Mouse (Mus musculus): ENCODE measurements around the gene Klrb1c.
"Not testable (repeated sequence)": the region's sequence is repeated elsewhere in the genome, so short reads cannot be mapped to it uniquely, and the experiment has no call there.

Klrb1c gene

DNA sequence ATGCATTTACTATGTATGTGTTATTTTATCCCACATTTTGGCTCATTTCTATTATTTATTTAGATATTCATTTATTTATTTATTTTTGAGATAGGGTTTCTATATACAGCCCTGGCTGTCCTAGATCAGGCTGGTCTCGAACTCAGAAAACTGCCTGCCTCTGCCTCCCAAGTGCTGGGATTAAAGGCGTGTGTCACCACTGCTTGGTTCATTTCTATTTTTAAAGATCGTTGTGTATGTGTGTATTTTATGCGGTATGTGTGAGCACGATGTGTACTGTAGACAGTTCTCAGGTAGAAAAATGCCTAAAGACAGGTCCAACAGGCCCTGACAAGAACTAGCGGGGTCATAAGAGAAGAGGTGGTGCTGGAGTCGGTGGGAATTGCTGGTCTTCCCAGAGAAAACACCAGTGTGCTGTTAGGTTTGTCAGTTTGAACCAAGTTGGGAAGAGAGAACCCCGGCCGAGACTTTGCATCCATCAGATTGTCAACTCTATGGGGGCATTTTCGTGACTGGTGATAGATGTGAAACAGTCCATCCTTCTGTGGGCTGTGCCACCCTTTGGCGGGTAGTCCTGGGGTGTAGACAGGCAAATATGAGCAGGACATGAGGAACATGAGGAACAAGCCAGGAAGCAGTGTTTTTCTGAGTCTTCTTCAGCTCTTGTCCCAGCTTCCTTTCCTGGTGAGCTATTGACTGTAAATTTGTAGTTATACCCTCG, 8.3 kb upstream of the Klrb1c start:
- no peak for DNase-seq

DNA sequence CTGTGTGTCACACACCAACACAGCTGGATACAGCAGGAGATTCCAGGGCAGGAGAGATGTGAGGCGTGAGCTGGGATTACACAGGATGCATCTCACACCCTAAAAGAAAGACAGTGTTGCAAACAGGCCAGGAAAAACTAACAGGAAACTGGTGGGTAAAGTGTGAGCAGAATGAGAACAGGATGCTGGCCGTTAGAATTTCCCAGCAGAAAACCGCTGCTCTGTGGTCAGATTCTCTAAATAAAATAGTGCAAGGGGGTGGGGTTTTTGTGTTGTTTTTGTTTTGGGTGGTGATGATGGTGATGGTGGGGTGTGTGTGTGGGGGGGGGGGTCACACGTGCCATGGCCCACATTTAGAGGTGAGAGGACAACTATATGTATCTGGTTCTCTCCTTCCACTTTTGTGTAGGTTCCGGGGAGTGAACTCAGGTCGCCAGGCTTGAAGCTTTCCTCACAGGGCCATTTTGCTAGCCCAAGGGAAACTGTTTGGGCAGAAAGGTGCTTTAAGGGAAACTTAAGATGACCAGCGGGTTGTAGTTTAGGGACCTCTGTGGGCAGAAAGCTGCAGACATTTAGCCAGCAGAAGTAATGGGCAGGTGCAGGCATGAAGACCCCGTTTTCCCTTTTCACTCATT, 7.4 kb upstream of the Klrb1c start:
- DNase-seq = peak; percentile 33 to 38

DNA sequence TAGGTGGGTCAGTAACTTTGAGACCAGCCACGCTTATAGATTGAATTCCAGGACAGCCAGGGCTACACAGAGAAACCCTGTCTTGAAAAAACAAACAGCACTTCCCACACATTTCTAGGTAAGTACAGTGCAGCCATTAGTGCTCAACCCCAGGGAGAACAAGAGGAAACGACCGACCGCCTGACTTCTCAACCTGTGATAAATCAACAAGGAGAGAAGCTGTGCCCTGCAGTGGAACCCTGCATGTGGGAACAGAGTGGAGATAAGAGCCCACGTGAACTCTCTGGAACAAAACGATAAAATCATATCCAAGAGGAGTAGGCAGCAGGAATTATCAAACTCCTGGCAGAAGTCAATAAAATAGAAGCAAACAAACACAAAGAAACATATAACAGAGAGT, 4.7 kb upstream of the Klrb1c start:
- no peak for DNase-seq

- DNase-seq = not testable (repeated sequence)
These were observed 1.5 kb upstream of the Klrb1c start for GRCm38 (mm10) chr6:128790491-128790994.

GRCm38 (mm10) chr6:128788517-128788916, 498 bp downstream of the Klrb1c start:
- no peak for DNase-seq

GRCm38 (mm10) chr6:128786396-128786795, 2.6 kb downstream of the Klrb1c start:
- DNase-seq = not testable (repeated sequence)

GRCm38 (mm10) chr6:128769481-128770253, 19.3 kb downstream of the Klrb1c start:
- no peak for DNase-seq

GRCm38 (mm10) chr6:128768047-128768446, 21.0 kb downstream of the Klrb1c start:
- no peak for DNase-seq

DNA sequence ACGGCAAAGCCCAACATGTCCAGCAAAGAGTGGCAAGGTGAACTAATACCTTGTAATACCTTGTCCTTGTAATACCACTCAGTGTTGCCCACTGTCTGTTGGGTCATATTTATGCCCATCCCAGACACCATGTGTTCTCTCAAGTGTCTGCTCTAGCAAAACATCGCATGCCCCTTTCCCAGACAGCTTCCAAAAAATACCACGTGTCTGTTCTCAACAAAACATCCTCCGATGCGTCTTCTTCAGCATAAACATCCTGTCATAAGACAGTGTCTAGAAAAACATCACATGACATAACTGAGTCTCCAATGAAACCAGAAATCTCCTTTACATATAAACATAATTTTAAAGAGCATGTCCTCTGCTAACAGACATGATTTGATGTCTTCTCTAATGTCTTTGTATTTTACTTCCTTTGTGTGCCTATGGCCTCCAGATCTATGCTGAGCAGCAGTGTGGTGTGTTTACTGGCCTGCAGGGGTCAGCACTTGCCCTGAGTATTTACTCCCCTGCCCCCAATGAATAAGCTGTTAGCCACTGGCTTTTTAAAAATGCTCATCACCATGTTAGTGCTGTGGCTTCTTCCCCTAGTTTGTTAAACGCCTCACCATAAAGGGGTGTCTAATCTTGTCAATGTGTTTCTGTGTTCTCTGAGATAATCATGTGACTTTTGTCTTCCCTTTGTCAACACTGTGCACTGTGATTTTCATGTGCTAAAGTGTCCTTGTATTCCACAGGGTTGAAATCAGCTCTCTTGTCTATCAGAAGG, 22.3 kb downstream of the Klrb1c start:
- peak; percentile 51 to 69 for DNase-seq

DNA sequence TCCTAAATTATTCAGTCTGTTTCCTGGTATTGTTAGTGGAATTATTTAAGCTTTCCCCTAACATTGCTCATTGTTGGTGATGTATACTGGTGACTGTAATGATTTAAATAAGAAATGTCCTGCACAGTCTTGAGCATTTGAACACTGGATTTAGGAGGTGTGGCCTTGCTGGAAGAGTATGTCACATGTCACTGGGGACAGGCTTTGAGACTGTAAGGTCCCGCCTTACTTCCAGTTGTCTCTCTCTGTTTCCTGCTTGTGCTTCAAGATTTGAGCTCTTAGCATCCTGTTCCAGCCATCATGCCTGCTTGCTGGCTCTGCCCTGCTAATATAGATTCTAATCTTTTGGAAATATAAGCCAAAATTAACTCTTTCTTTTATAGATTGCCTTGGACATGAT, 23.8 kb downstream of the Klrb1c start:
- DNase-seq = no peak

DNA sequence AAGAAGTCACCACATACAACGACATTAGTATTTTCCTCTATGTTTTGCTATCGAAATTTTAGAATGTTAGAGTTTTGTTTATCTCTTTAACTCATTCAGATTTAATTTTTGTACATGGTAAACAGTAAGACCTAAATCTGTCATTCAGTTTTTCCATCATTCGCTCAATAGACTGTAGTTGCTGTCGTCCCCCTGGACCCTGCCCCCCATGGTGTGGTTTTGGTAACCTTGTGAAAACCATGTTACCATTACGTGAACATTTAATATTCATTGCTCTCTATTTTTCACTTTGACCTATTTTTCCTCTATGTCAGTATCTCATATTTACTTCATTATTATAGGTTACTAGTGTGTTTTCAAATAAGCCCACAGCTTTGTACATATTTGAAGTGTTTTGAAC, 24.4 kb downstream of the Klrb1c start:
- DNase-seq = no peak

GRCm38 (mm10) chr6:128763736-128764523, 25.1 kb downstream of the Klrb1c start:
- peak; percentile 87 to 90 for DNase-seq

DNA sequence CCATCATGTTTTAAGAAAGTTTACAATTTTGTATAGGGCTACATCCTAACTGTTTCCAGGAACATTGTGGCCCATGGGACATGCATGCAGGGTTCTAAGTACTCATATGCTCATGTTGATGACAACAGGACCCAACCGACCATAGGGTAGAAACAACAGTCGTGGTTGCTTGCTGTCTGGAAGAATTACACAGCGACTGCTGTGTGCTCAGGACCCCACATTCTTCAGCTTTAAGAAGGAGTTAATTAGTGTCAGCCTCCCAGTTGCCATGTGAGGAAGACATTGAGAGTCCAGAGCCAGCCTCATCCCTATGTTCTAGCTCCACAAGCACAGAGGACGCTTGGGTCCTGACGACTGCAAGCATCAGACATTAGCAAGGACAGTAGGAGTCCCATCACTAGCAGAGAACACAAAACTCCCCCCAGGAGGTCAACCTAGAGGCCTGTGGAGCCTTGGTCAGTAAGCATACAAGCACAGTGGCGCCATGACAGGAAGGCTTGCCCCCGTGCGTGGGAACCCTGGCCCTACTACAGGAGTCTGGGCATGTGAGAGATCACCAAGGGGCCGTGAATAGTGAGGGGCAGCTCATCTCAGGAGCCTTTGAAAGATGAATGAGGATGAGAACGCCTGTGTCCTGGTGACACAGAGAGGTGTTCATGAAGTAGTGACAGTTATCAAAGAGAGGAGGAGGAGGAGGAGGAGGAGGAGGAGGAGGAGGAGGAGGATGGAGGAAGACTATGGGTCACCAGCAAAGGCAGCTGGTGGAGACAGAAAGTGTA, 25.9 kb downstream of the Klrb1c start:
- peak in 1 of 2 experiments; percentile 27 for DNase-seq

DNA sequence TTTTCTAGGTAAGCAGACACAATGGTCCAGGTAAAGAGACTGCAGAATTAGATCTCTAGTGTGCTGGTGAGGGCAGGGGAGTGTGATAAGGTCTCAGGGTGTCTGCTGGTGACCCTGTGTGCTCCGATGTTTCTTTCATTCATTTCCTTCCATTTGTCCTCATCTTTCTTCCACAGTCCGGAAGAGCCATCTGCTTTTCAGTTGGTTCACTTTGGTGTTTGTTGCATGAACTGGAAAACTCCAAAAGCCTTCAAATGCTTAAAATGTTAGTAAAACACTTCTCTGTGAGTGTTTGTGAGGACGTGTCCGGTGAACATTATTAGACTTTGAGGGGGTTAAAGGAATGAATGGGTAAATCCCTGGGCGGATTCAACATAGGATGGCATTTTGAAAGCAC, 27.9 kb downstream of the Klrb1c start:
- DNase-seq = no peak

GRCm38 (mm10) chr6:128760416-128761143, 28.4 kb downstream of the Klrb1c start:
- DNase-seq = peak; percentile 81 to 83

GRCm38 (mm10) chr6:128760016-128760415, 29.0 kb downstream of the Klrb1c start:
- DNase-seq = peak; percentile 87 to 89

DNA sequence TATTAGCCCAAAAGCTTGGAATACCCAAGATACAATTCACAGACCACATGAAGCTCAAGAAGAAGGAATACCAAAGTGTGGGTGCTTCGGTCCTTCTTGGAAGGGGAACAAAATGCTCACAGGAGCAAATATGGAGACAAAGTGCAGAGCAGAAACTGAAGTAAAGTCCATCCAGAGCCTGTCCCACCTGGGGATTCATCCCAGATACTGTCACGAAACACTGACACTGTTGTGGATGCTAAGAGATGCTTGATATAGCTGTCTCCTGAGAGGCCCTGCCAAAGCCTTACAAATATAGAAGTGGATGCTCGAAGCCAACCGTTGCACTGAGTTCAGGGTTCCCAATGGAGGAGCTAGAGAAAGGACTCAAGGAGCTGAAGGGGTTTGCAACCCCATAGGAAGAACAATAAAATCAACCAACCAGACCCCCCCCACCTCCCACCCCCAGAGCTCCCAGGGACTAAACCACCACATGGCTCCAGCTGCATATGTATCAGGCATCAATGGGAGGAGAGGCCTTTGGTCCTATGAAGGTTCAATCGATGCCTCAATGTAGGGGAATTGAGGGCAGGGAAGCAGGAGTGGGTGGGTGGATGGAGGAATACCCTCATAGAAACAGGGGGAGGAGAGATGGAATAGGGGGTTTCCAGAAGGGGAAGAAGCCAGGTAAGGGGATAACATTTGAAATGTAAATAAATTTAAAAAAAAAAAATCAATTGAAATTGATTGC, 29.6 kb downstream of the Klrb1c start:
- DNase-seq = no peak

DNA sequence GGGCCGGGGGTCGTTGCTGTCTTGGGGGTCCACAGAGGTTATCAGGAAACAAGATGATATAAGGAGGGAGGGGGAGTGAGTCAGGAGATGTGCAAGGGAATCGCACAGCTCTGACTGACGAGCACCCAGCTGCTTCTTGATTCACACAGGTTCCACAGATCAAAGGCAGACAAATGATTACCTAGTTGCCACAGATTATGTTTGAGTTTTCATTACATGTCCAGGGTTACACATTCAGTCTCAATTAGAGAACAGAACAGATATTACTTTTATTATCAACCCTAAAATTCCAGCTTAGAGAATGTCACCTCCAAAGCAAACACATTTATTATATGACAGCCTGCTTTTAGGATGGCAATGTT, 33.6 kb downstream of the Klrb1c start:
- not testable (repeated sequence) for DNase-seq

DNA sequence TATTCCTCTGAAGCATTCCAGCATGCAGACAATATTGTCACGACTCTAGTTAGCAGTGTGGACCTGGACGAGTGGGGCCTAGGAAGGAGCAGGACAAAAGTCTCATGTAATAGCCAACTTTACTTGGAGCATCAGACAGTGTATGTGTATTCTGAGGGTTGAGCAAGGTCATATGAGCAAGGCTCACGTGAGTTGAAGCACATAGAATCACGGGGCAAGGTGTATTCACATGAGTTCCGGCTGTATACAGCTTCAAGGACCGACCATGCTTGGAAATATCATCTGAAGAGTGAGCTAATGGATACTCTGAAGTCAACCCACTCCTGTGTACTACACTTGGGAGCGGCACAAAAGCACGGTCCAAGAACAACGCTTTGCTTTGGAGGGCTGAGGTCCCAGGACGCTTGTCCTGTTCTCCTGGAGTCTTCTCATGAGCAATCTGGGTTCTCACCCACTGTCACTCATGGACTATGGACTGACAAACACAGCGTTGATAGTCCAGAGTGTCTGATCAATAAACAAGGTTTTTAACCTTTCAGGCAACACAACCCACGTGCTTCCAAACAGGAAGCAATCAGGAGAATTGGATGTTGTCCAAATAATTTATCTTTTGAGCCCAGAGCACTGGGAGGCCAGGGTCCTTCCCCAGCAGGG, 34.1 kb downstream of the Klrb1c start:
- DNase-seq = not testable (repeated sequence)
